Mouse (Mus musculus) kidney, adult 18-20 months (tissue): ENCODE measurements around the gene Cdkn2c.

ENCODE experiments used
- DNase-seq: peaks from one replicate; pipeline ENCODE4 v3.0.0; 2021

Gene Cdkn2c

GRCm38 (mm10) chr4:109657021-109657850 is 9.8 kb downstream of the Cdkn2c start:
- DNase-seq = peak; percentile 75

GRCm38 (mm10) chr4:109656301-109656700 is 10.7 kb downstream of the Cdkn2c start:
- peak; percentile 20 for DNase-seq

- no peak for DNase-seq
Measured at GRCm38 (mm10) chr4:109655738-109656137, 11.3 kb downstream of the Cdkn2c start.

- DNase-seq = no peak
Measured at GRCm38 (mm10) chr4:109654701-109655100, 12.3 kb downstream of the Cdkn2c start.

GRCm38 (mm10) chr4:109653251-109653650 is 13.7 kb downstream of the Cdkn2c start:
- no peak for DNase-seq

- no peak for DNase-seq
Measured at GRCm38 (mm10) chr4:109649331-109649730, 17.7 kb downstream of the Cdkn2c start.

- no peak for DNase-seq
Measured at GRCm38 (mm10) chr4:109647281-109647680, 19.7 kb downstream of the Cdkn2c start.

GRCm38 (mm10) chr4:109641451-109641850 is 25.5 kb downstream of the Cdkn2c start:
- no peak for DNase-seq

GRCm38 (mm10) chr4:109640141-109640540 is 26.8 kb downstream of the Cdkn2c start:
- peak; percentile 28 for DNase-seq

GRCm38 (mm10) chr4:109639356-109639755 is 27.6 kb downstream of the Cdkn2c start:
- DNase-seq = no peak

GRCm38 (mm10) chr4:109634971-109635370 is 32.0 kb downstream of the Cdkn2c start:
- peak; percentile 11 for DNase-seq

GRCm38 (mm10) chr4:109631029-109631428 is 36.0 kb downstream of the Cdkn2c start:
- no peak for DNase-seq

GRCm38 (mm10) chr4:109630215-109630614 is 36.8 kb downstream of the Cdkn2c start:
- DNase-seq = no peak

- no peak for DNase-seq
Measured at GRCm38 (mm10) chr4:109612596-109612995, 54.4 kb downstream of the Cdkn2c start.
